Mouse (Mus musculus) MEL (cell line): ENCODE results near the gene Ppp1r35. TPM values are rescaled to one million over a fixed set of nuclear protein-coding genes. Genes with fewer than 3 reads are reported as not detected.

Source experiments
- DNase-seq: peaks from one replicate; pipeline ENCODE4 v3.0.0; 2011; ENCODE audit warnings: low read depth, low spot score
- H3K27ac ChIP-seq: 2 replicates; pipeline ENCODE4 v1.5.1; 2012; ENCODE audit warnings: low read depth, mild to moderate bottlenecking, control low read depth, low read length, moderate library complexity; ENCODE audit not compliant: control insufficient read depth
- H3K27me3 ChIP-seq, 2 experiments: fragments of 150-350 bp in 1 of 2; sonication (generic) in 1 of 2; 2 replicates each; pipeline ENCODE4 v1.6.1; 2012; ENCODE audit warnings: low read length in 2 of 2, mild to moderate bottlenecking in 2 of 2, improper control_type of control experiment in 1 of 2, moderate library complexity in 1 of 2; ENCODE audit not compliant: insufficient read depth in 2 of 2, control insufficient read depth in 1 of 2
- H3K36me3 ChIP-seq, 2 experiments: 2 replicates each; pipeline ENCODE4 v1.6.1; 2012 to 2014; ENCODE audit warnings: low read length in 2 of 2, improper control_type of control experiment in 1 of 2, inconsistent platforms in 1 of 2, mild to moderate bottlenecking in 1 of 2; ENCODE audit not compliant: insufficient read depth in 2 of 2, control insufficient read depth in 1 of 2
- H3K4me1 ChIP-seq, 2 experiments: fragments of 150-350 bp in 1 of 2; sonication (generic) in 1 of 2; 2 replicates each; pipeline ENCODE4 v1.6.1; 2012; ENCODE audit warnings: low read length in 2 of 2, improper control_type of control experiment in 1 of 2, mild to moderate bottlenecking in 1 of 2; ENCODE audit not compliant: insufficient read depth in 2 of 2, control insufficient read depth in 1 of 2
- H3K4me3 ChIP-seq, 2 experiments: fragments of 150-350 bp in 1 of 2; sonication (generic) in 1 of 2; 2 replicates each; pipeline ENCODE4 v1.5.1; 2012; ENCODE audit warnings: low read depth in 2 of 2, low read length in 2 of 2, mild to moderate bottlenecking in 2 of 2, moderate library complexity in 2 of 2, control low read depth in 1 of 2, improper control_type of control experiment in 1 of 2; ENCODE audit not compliant: control insufficient read depth in 1 of 2, insufficient read depth in 1 of 2
- H3K79me2 ChIP-seq: 2 replicates; pipeline ENCODE4 v1.6.1; 2012; ENCODE audit warnings: mild to moderate bottlenecking, low read length, moderate library complexity; ENCODE audit not compliant: control insufficient read depth, poor library complexity, insufficient read depth
- H3K9ac ChIP-seq: 2 replicates; pipeline ENCODE4 v1.6.1; 2012; ENCODE audit warnings: low read depth, mild to moderate bottlenecking, control low read depth, low read length, moderate library complexity; ENCODE audit not compliant: control insufficient read depth, poor library complexity, severe bottlenecking
- H3K9me3 ChIP-seq: fragments of 150-350 bp; sonication (generic); replicated peaks from 2 replicates; pipeline ENCODE4 v1.6.1; 2012; ENCODE audit warnings: mild to moderate bottlenecking, low read length, improper control_type of control experiment, moderate library complexity; ENCODE audit not compliant: insufficient read depth
- CHD1 ChIP-seq: IDR thresholded peaks from 2 replicates; pipeline ENCODE4 v1.6.1; 2012; ENCODE audit warnings: low read depth, mild to moderate bottlenecking, inconsistent platforms, low read length, improper control_type of control experiment
- CHD2 ChIP-seq: IDR thresholded peaks from 2 replicates; pipeline ENCODE4 v1.6.1; 2011; ENCODE audit warnings: low read length, improper control_type of control experiment
- E2F4 ChIP-seq: IDR thresholded peaks from 2 replicates; pipeline ENCODE4 v1.6.1; 2011; ENCODE audit warnings: low read depth, low read length, improper control_type of control experiment, borderline replicate concordance
- EP300 ChIP-seq, 2 experiments: IDR thresholded peaks; 2 replicates each; pipeline ENCODE4 v1.6.1; 2011; ENCODE audit warnings: improper control_type of control experiment in 2 of 2, low read length in 2 of 2, low read depth in 1 of 2, mild to moderate bottlenecking in 1 of 2
- GABPA ChIP-seq: IDR thresholded peaks from 2 replicates; pipeline ENCODE4 v1.6.1; 2012; ENCODE audit warnings: low read depth, mild to moderate bottlenecking, inconsistent platforms, low read length, improper control_type of control experiment, moderate library complexity
- KAT2A ChIP-seq: conservative IDR thresholded peaks from 2 replicates; pipeline ENCODE4 v1.6.1; 2012; ENCODE audit warnings: low read depth, low read length, improper control_type of control experiment, inconsistent platforms
- MAFK ChIP-seq: IDR thresholded peaks from 2 replicates; pipeline ENCODE4 v1.6.1; 2011; ENCODE audit warnings: low read depth, mild to moderate bottlenecking, low read length, improper control_type of control experiment, borderline replicate concordance
- MAX ChIP-seq: IDR thresholded peaks from 2 replicates; pipeline ENCODE4 v1.6.1; 2011; ENCODE audit warnings: low read length, improper control_type of control experiment
- MXI1 ChIP-seq: IDR thresholded peaks from 2 replicates; pipeline ENCODE4 v1.6.1; 2011; ENCODE audit warnings: mild to moderate bottlenecking, low read depth, low read length, improper control_type of control experiment
- MYC ChIP-seq: IDR thresholded peaks from 2 replicates; pipeline ENCODE4 v1.6.1; 2011; ENCODE audit warnings: low read depth, mild to moderate bottlenecking, low read length, improper control_type of control experiment, moderate library complexity
- NELFE ChIP-seq: IDR thresholded peaks from 2 replicates; pipeline ENCODE4 v1.6.1; 2011; ENCODE audit warnings: low read depth, low read length, improper control_type of control experiment
- POLR2A ChIP-seq, 2 experiments: IDR thresholded peaks; 2 replicates each; pipeline ENCODE4 v1.6.1; 2011 to 2012; ENCODE audit warnings: low read length in 2 of 2, mild to moderate bottlenecking in 2 of 2, control low read depth in 1 of 2, improper control_type of control experiment in 1 of 2, low read depth in 1 of 2, moderate library complexity in 1 of 2; ENCODE audit not compliant: control insufficient read depth in 1 of 2, insufficient read depth in 1 of 2, poor library complexity in 1 of 2
- POLR2AphosphoS2 ChIP-seq: IDR thresholded peaks from 2 replicates; pipeline ENCODE4 v1.6.1; 2011; ENCODE audit warnings: low read length, improper control_type of control experiment
- POLR2AphosphoS5 ChIP-seq: IDR thresholded peaks from 2 replicates; pipeline ENCODE4 v1.6.1; 2012; ENCODE audit warnings: low read depth, borderline replicate concordance, mild to moderate bottlenecking, inconsistent platforms, low read length, moderate library complexity, mixed read lengths
- RCOR1 ChIP-seq: IDR thresholded peaks from 2 replicates; pipeline ENCODE4 v1.6.1; 2012; ENCODE audit warnings: low read depth, mild to moderate bottlenecking, inconsistent platforms, low read length, improper control_type of control experiment
- SIN3A ChIP-seq: IDR thresholded peaks from 2 replicates; pipeline ENCODE4 v1.6.1; 2012; ENCODE audit warnings: low read length, improper control_type of control experiment, inconsistent platforms
- SMC3 ChIP-seq: IDR thresholded peaks from 2 replicates; pipeline ENCODE4 v1.6.1; 2011; ENCODE audit warnings: low read depth, low read length, improper control_type of control experiment
- TAL1 ChIP-seq: IDR thresholded peaks from 2 replicates; pipeline ENCODE4 v1.6.1; 2012; ENCODE audit warnings: mild to moderate bottlenecking, inconsistent platforms, low read length, moderate library complexity, mixed read lengths
- TBP ChIP-seq: IDR thresholded peaks from 2 replicates; pipeline ENCODE4 v1.8.0; 2011; ENCODE audit warnings: low read depth, low read length, improper control_type of control experiment
- TCF12 ChIP-seq: IDR thresholded peaks from 2 replicates; pipeline ENCODE4 v1.6.1; 2014; ENCODE audit warnings: low read depth, mild to moderate bottlenecking, inconsistent platforms, low read length, improper control_type of control experiment, moderate library complexity
- USF1 ChIP-seq: IDR thresholded peaks from 2 replicates; pipeline ENCODE4 v1.6.1; 2014; ENCODE audit warnings: low read depth, mild to moderate bottlenecking, inconsistent platforms, low read length, improper control_type of control experiment, moderate library complexity
- USF2 ChIP-seq, 2 experiments: IDR thresholded peaks; 2 replicates each; pipeline ENCODE4 v1.6.1; 2011 to 2012; ENCODE audit warnings: improper control_type of control experiment in 2 of 2, low read length in 2 of 2, borderline replicate concordance in 1 of 2, inconsistent platforms in 1 of 2, low read depth in 1 of 2, mild to moderate bottlenecking in 1 of 2; ENCODE audit not compliant: insufficient read depth in 1 of 2
- ZC3H11A ChIP-seq: IDR thresholded peaks from 2 replicates; pipeline ENCODE4 v1.6.1; 2012; ENCODE audit warnings: low read depth, mild to moderate bottlenecking, inconsistent platforms, low read length, improper control_type of control experiment
- ZNF384 ChIP-seq: IDR thresholded peaks from 2 replicates; pipeline ENCODE4 v1.6.1; 2012; ENCODE audit warnings: low read depth, mild to moderate bottlenecking, inconsistent platforms, low read length, improper control_type of control experiment
- polyA plus RNA-seq, 2 experiments: library from polyadenylated mRNA; stranded (reverse) in 1 of 2; unstranded in 1 of 2; fragments of >175 nt in 1 of 2; fragments of >200 nt in 1 of 2; gene quantifications; 2 replicates each; pipeline versions ENCODE4 v1.2.1 to v1.2.4; 2012; ENCODE audit warnings: low replicate concordance in 2 of 2, low read depth in 1 of 2; ENCODE audit not compliant: insufficient read length in 2 of 2, insufficient read depth in 1 of 2, missing spikeins in 1 of 2
- total RNA-seq: library from RNA; depleted of rRNA; stranded (reverse); fragments of 300-350 nt; gene quantifications from 2 replicates; pipeline ENCODE4 v1.2.3, GENCODE M21; 2012

The Ppp1r35 gene
- total and polyA plus RNA-seq, 3 experiments, result 35.0 to 46.2 TPM; not detected in 1

GRCm38 (mm10) chr5:137742048-137742447 is 36.6 kb upstream of the Ppp1r35 start:
- H3K27me3 ChIP-seq, result no peaks in the 10 kb centered on the region
- no peak for DNase-seq
- peaks cover 0 to 7% of the 10 kb centered on the region in 2 experiments; a peak in 3 of 4 replicates for H3K4me1 ChIP-seq
- no peak overlapping the region for H3K27ac ChIP-seq
- no peak for TF ChIP-seq ZC3H11A
- no peak for TF ChIP-seq KAT2A
- TF ChIP-seq CHD2, result no peak
- no peak for TF ChIP-seq USF1
- no peak for TF ChIP-seq MAX
- no peak for TF ChIP-seq ZNF384
- TF ChIP-seq TCF12, result no peak
- no peak for TF ChIP-seq POLR2AphosphoS2
- no peak for TF ChIP-seq MYC
- TF ChIP-seq MXI1, result no peak
- no peak for TF ChIP-seq POLR2A (IDR thresholded peaks at IDR 0.05; ENCODE audit: control insufficient read depth in 1 of 2, insufficient read depth in 1 of 2, low read depth in 1 of 2, low read length in 2 of 2, poor library complexity in 1 of 2)
- TF ChIP-seq CHD1, result no peak
- no peak for TF ChIP-seq E2F4
- TF ChIP-seq RCOR1, result no peak
- no peak for TF ChIP-seq SMC3
- no peak for TF ChIP-seq NELFE
- no peak for TF ChIP-seq SIN3A
- peaks cover 0 to 4% of the 10 kb centered on the region in 2 experiments; a peak in 2 of 4 replicates for H3K36me3 ChIP-seq
- H3K9me3 ChIP-seq, result no peaks in the 10 kb centered on the region
- H3K9ac ChIP-seq, result no peak overlapping the region
- H3K79me2 ChIP-seq, result peaks cover 11% of the 10 kb centered on the region
- no peak overlapping the region for H3K4me3 ChIP-seq

GRCm38 (mm10) chr5:137742836-137743235 is 35.8 kb upstream of the Ppp1r35 start:
- Histone ChIP-seq H3K4me1 (peaks cover 0 to 11% of the 10 kb centered on the region in 2 experiments; a peak in 3 of 4 replicates), H3K9me3 (no peaks in the 10 kb centered on the region), H3K9ac (no peak overlapping the region), H3K79me2 (peaks cover 19% of the 10 kb centered on the region), H3K27ac (no peak overlapping the region), H3K4me3 (no peak overlapping the region), H3K27me3 (no peaks in the 10 kb centered on the region), H3K36me3 (peaks cover 0 to 4% of the 10 kb centered on the region in 2 experiments; a peak in 2 of 4 replicates)
- TF ChIP-seq SMC3, result no peak
- TF ChIP-seq USF2 (IDR thresholded peaks at IDR 0.05; ENCODE audit: borderline replicate concordance in 1 of 2, insufficient read depth in 1 of 2, low read depth in 1 of 2, low read length in 2 of 2), result no peak
- TF ChIP-seq CHD2, result no peak
- TF ChIP-seq KAT2A, result no peak
- TF ChIP-seq GABPA, result no peak
- TF ChIP-seq RCOR1, result no peak
- no peak for TF ChIP-seq TAL1
- TF ChIP-seq MAFK, result no peak
- no peak for TF ChIP-seq MYC
- TF ChIP-seq TBP, result no peak
- TF ChIP-seq POLR2AphosphoS5, result no peak
- no peak for TF ChIP-seq USF1
- TF ChIP-seq CHD1, result no peak
- TF ChIP-seq EP300 (IDR thresholded peaks at IDR 0.05; ENCODE audit: low read depth in 1 of 2, low read length in 2 of 2), result no peak
- DNase-seq, result no peak
